Mouse (Mus musculus) urinary bladder, postnatal 10 days (tissue): ENCODE data around the gene Ablim2.

Experiments used
- DNase-seq: peaks from one replicate; pipeline ENCODE4 v3.0.0; 2022; ENCODE audit warnings: low spot score

Ablim2 gene

GRCm38 (mm10) chr5:35770246-35770645 is 12.6 kb downstream of the Ablim2 start:
- DNase-seq = no peak

DNA sequence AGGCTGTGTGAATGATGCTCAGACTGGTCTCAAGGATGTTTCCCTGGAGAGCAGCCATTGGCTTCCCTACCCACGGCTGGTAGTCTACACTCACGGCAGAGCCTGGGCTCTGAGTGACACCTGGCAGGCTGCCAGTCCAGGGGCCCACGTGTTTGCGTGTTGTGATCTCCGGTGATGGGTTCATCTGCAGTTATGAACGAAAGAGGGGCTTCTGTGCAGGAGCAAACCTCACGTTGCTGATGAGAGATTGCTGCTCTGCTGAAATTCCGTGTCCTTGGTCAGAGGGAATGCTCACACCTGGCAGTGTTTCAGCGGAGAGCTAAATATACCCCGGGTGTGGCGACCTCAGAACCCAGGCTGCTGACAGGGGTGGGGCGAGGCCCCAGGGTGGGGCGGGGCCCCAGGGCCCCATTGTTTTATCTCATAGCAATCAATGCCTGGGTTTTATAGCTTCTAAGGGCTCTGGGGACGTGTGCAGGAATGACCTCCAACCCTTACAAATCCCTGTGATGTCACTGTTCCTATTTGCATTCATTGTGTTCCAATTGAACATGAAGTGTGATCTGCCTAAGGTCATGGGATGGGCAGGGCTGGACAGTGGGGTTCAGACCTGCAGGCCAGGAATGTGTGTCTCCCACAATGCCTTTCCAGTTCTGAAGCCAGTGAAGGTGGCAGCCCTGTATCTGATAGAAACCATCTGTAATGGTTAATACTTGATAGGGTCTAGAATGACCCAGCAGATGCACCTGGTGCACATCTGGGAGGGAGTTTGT is 13.4 kb downstream of the Ablim2 start:
- DNase-seq = no peak

DNA sequence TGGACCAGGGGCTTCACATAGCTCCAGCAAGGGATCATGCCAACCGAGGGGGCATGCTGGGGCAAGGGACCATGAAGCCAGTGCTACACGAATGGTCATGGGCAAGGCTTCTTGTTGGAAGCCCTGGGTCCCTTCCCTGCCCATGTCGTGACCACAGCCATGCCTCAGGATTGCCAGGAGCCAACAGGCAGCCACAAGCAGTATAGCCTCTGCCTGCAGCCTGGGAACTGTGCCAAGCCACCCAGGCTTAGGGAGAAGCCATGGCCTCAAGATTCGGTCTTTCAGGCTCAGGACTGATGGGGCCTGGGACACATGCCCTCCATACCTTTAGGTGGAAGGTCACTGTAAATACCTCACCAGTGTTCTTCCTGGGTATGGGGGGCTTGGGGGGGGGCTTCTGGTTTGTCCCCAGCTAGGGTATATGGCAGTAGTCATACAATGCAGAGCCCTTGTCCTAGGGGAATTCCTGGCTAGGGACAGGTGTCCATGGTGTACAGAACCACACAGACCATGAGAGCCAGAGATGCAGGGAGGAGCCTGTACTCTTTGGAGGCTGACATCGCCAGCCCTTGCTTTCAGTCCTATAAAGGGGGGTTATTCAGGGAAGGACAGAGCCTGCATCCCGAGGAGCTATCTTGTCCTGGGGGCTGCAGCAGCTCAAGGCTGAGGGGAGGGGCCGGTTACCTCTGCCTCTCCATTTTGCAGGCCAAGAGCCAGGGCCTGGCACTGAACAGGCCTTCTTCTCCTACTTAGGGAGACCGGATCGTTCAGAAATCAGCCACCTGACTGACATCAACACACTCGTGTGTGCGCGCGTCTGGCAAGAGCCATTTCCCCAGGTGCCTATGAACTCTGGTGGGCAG is 15.8 kb downstream of the Ablim2 start:
- DNase-seq = no peak

GRCm38 (mm10) chr5:35774137-35774424 is 16.4 kb downstream of the Ablim2 start:
- DNase-seq = no peak

- no peak for DNase-seq
These were observed 23.4 kb downstream of the Ablim2 start for GRCm38 (mm10) chr5:35781116-35781515.

DNA sequence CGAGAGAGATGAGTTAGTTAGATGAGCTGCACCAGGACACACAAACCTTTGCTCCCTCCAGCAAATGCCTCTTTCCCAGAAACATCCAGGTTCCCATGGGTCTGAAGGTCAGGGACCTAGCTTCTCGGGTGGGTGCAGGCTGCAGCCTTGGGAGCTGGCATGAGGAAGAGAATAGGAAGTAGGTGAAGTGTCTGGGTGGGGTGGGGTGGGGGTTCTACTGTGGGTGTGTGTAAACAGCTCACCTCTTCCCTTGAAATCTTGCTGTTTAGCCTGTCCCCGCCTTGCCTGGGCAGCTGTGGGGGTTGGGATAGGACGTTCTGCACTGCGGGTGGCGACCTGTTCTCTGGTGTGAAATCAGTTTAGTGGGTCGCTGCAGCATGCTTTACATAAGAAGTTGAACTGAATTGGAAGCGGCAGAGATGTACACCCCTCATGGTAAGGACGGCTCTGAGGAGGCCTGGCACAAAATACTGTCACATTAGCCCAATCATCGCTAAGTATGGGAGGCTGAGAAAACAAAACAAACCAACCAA is 25.0 kb downstream of the Ablim2 start:
- no peak for DNase-seq

DNA sequence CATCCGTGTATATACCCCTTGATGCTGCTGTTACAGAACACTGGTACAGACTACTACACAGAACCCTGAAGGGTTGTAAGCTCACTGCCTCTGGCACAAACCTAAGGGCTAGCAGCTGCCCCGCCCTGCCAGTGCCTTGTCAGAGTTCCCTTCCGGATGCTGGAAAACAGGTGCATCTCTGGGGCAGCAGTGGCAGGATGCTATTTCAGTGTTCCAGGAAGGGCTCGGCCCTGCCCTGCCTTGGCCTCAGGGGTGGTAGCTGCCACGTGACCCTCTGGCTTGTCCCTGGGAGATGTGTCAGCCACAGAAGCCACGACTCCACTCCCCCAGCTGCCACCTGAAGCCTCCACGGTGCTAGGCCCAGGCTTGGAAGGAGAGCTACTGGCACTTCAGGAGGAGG is 28.2 kb downstream of the Ablim2 start:
- no peak for DNase-seq

DNA sequence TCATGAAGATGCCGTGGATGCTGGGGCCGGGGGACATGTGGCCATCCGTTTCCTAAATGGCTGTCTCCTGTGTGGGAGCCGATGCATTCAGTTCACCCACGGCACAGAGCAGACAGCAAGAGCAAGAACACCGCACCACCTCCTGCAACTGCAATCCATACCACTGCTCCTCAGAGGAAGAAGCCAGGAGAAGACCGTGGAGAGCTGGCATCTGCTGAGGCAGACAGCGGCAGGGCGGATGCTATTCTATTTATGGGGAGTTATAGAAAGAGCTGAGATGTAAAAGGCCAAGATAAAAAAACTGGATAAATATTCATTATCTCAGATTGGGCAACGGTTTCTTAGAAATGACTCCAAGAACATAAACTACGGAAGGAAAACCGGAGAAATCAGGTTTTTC is 30.2 kb downstream of the Ablim2 start:
- DNase-seq = no peak

DNA sequence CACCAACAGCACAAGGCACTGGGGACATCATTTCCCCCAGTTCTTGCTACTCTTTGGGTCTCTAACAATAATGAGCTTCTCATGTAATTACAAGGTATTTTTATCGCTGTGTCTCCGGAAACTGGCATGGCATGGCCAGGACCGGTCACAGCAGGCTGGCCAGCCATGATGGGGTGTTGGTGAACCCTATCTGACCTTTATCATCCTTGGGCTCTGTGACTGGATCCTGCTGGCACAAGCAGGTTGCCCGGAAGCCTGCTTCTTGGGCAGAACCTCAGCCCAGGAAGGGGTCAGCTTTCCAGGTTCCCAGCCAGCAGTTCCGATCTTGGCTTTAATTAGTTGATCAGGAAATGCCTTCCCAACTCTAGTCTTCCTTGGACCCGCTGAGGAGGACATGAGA is 31.0 kb downstream of the Ablim2 start:
- DNase-seq = no peak

- DNase-seq = no peak
These were observed 32.0 kb downstream of the Ablim2 start for GRCm38 (mm10) chr5:35789697-35790096.

- DNase-seq = no peak
These were observed 32.8 kb downstream of the Ablim2 start for GRCm38 (mm10) chr5:35790387-35791065.

DNA sequence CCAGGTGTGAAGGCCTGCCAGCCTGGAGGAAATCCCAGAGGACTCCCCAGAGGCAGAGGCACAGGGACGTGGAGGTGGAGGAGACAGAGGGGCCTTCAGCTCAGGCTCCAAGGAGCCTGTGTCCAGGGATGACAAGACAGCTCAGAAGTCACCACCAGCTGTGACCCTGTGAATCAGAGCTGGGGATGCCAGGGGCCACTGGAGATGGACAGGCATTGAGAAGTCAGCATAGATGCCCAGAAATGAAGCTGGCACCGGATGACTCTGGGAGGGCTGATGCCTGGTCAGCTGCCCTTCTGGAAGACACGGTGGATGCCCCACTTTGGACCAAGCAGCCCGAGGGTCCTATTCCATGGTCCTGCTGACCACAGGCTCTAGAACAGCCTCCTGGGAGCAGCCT is 36.3 kb downstream of the Ablim2 start:
- DNase-seq = no peak

GRCm38 (mm10) chr5:35794942-35795341 is 37.3 kb downstream of the Ablim2 start:
- no peak for DNase-seq

DNA sequence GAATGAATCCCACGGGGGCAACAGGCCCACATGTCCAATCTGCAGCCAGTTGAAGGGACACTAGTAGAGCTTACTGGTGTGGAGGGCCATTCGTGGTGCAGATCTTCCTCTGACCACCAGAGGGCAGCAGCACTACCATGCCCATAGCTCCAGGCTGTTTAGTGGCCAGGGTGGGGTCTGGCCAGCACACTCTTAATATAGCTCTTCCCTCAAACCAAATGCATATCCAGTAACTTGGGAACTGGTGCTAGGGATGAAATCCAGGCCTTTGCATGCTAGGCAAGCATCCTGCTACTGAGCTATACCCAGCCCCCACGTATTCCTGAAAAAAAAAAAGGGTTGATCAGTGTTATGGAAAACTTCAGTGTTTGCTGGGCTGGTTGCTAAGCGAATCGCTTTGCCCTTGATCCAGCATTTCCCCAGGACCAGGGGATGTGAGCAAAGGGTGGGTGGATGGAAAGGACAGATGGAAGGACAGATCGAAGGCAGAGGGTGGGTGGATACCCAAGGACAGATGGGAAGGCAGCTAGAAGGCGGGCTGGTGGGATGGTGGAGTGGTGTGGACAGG is 37.9 kb downstream of the Ablim2 start:
- DNase-seq = no peak

- DNase-seq = no peak
These were observed 38.5 kb downstream of the Ablim2 start for GRCm38 (mm10) chr5:35796136-35796535.

GRCm38 (mm10) chr5:35799090-35799489 is 41.4 kb downstream of the Ablim2 start:
- DNase-seq = no peak

DNA sequence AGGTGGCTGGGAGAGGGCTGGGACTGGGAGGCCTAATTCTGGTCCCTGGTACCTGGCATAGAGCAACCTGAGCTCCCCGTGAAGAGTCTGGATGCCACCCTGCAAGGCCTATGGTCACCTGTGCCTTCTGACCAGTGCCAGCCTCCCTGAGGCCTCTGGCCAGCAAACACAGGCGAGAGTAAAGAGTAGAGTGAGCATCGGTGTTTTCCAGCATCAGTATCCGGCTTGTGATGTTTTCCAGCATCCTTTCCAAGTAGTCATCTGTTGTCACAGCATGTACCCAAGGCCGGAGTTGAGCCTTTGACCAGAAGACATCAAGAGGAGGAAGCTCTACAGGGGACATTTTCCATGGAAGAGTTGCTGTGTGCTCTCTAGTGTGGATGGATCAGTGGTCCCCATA is 45.7 kb downstream of the Ablim2 start:
- no peak for DNase-seq

GRCm38 (mm10) chr5:35804685-35805084 is 47.0 kb downstream of the Ablim2 start:
- no peak for DNase-seq

GRCm38 (mm10) chr5:35805209-35805608 is 47.5 kb downstream of the Ablim2 start:
- DNase-seq = no peak

GRCm38 (mm10) chr5:35807018-35807417 is 49.3 kb downstream of the Ablim2 start:
- no peak for DNase-seq

- DNase-seq = no peak
These were observed 52.8 kb downstream of the Ablim2 start for GRCm38 (mm10) chr5:35810526-35810925.

DNA sequence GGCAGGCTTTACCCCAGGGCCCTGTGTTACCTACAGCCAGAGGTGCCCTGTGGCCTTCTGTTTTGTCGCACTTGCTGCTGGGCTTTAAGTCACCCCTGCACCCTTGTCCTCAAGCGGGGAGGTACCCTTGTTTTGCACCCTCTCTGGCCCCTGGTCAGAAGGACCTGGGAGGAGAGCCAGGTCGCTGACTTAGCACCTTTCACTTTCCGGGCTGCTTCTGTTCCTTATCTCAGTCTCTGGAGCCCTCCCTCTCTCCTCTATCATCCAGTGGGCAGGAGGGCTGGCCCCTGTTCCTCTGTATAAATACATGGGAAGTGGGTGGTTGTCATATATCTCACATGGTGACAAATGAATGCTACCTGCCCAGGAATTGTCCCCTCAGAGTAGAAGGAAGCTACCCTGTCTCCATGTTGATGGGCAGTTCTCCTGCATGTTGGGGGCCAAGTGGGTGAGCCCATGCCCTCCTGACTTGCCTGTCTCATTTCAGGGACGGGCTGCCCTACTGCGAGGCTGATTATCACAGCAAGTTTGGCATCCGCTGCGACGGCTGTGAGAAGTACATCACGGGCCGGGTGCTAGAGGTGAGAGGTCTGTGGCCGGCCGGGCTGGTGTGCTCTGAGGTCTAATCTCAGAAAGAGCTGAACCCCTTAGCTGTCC is 54.1 kb downstream of the Ablim2 start:
- DNase-seq = no peak
